In genomic region chr2:11362205-11362994, GRCm38 (mm10) we compare ENCODE assay signal across 8 mouse cellular contexts.
DNase-seq lines count a peak whose midpoint lies in the region.

No protein-coding gene starts in this region.

- peak; percentile 19 for DNase-seq in adrenal gland, adult 2 months
- DNase-seq in adrenal gland, adult 18-20 months (ENCODE audit: low spot score in 2 of 2), result no peak
- DNase-seq in MN1 (ENCODE audit: low spot score), result peak; percentile 45
- DNase-seq in cerebellum, postnatal 36 days, result peak; percentile 79 to 84
- peak; percentile 20 to 52 for DNase-seq in kidney, postnatal 4 days
- DNase-seq in thymus, postnatal 4 days, result no peak
- DNase-seq in natural killer cell, adult 2 months (ENCODE audit: low spot score in 2 of 2), result no peak
- DNase-seq in c-Kit-positive CD71-positive TER-119-positive erythroid progenitor cells, embryonic 14.5 days (ENCODE audit: low spot score), result no peak

Comparison
In these comparisons a context has a peak if more than half of its experiments do, and no peak if none do; other contexts are left out.
1. DNase-seq: peak in adrenal gland, adult 2 months (single experiment), MN1 (single experiment), cerebellum, postnatal 36 days (2 of 2) and kidney, postnatal 4 days (2 of 2); none in adrenal gland, adult 18-20 months (0 of 2), thymus, postnatal 4 days (single experiment), natural killer cell, adult 2 months (0 of 2) and c-Kit-positive CD71-positive TER-119-positive erythroid progenitor cells, embryonic 14.5 days (single experiment).